Mouse (Mus musculus) heart, embryonic 15.5 days (tissue): ENCODE measurements around the gene Tmem151b. TPM values are rescaled to one million over a fixed set of nuclear protein-coding genes. Genes with fewer than 3 reads are reported as not detected.

Source experiments
- ATAC-seq: fragments of 200-750 bp; cut with Nextera tagmentation; replicated peaks from 2 replicates; pipeline ENCODE4 v1.8.0; 2017; ENCODE audit warnings: low read depth, moderate TSS enrichment; ENCODE audit not compliant: insufficient number of reproducible peaks, insufficient read depth, low FRiP score
- H3K27ac ChIP-seq: fragments of 300-500 bp; sonication (generic); 2 replicates; pipeline ENCODE4 v1.5.1; 2015; ENCODE audit warnings: mild to moderate bottlenecking, inconsistent platforms
- H3K27me3 ChIP-seq: fragments of 300-500 bp; sonication (generic); 2 replicates; pipeline ENCODE4 v1.6.1; 2015; ENCODE audit warnings: inconsistent platforms
- H3K36me3 ChIP-seq: fragments of 300-500 bp; sonication (generic); 2 replicates; pipeline ENCODE4 v1.6.1; 2015; ENCODE audit warnings: mild to moderate bottlenecking, inconsistent platforms
- H3K4me1 ChIP-seq: fragments of 300-500 bp; sonication (generic); replicated peaks from 2 replicates; pipeline ENCODE4 v1.6.1; 2015; ENCODE audit warnings: inconsistent platforms
- H3K4me2 ChIP-seq: fragments of 300-500 bp; sonication (generic); 2 replicates; pipeline ENCODE4 v1.6.1; 2015; ENCODE audit warnings: inconsistent platforms, mild to moderate bottlenecking, moderate library complexity
- H3K4me3 ChIP-seq: fragments of 300-500 bp; sonication (generic); 2 replicates; pipeline ENCODE4 v1.5.1; 2015; ENCODE audit warnings: mild to moderate bottlenecking, inconsistent platforms
- H3K9ac ChIP-seq: fragments of 300-500 bp; sonication (generic); 2 replicates; pipeline ENCODE4 v1.6.1; 2015; ENCODE audit warnings: mild to moderate bottlenecking, inconsistent platforms
- H3K9me3 ChIP-seq: fragments of 300-500 bp; sonication (generic); replicated peaks from 2 replicates; pipeline ENCODE4 v1.6.1; 2016; ENCODE audit warnings: inconsistent platforms
- WGBS: fragments of 180-500 bp; shearing (Covaris S2); methylation state at CpG from one replicate; pipeline ENCODE4 v1.1.7; 2015; ENCODE audit warnings: mixed read lengths; 5-methylcytosine and 5-hydroxymethylcytosine counted together
- polyA plus RNA-seq: library from polyadenylated mRNA; unstranded; fragments of >200 nt; fragmentation: Nextera tagmentation; extraction: Ambion mirVana; gene quantifications from 2 replicates; pipeline ENCODE4 v1.2.1, GENCODE M21; 2015

Gene Tmem151b
- polyA plus RNA-seq, 1 experiment from 2014 or later, result 0.96 TPM

DNA sequence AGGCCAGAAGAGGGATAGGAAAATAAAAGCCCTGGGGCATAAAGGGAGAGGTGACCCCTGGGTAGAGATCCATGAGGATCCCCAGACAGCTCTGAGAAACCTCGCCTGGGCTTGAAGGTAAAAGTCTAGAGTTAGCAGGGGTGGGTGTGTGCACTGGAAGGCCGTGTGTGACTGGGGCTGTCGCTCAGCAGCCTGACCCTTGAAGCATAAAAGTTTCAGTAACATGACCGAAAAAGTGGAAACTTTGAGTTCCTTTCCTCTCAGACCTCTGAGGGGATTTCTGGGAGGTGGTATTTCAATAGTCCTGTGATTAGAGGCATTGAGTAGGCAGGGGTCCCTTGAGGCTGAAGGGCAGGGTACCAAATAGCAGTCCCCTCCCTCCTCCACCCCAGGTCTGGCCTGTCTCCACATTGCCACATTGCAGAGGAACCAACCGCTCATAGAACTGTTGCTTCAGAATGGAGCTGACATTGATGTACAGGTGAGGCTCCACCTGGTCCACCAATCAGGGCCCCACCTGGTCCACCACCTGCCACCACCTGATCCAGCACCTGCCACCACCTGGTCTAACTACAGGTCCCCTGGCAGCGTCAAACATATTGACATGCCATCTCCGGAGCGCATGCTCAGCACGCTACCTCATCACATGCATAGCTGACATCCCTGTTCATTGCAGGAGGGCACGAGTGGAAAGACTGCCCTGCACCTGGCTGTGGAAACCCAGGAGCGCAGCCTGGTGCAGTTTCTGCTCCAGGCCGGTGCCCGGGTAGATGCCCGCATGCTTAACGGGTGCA is 10.5 kb upstream of the Tmem151b start:
- no peak overlapping the region for H3K4me2 ChIP-seq

DNA sequence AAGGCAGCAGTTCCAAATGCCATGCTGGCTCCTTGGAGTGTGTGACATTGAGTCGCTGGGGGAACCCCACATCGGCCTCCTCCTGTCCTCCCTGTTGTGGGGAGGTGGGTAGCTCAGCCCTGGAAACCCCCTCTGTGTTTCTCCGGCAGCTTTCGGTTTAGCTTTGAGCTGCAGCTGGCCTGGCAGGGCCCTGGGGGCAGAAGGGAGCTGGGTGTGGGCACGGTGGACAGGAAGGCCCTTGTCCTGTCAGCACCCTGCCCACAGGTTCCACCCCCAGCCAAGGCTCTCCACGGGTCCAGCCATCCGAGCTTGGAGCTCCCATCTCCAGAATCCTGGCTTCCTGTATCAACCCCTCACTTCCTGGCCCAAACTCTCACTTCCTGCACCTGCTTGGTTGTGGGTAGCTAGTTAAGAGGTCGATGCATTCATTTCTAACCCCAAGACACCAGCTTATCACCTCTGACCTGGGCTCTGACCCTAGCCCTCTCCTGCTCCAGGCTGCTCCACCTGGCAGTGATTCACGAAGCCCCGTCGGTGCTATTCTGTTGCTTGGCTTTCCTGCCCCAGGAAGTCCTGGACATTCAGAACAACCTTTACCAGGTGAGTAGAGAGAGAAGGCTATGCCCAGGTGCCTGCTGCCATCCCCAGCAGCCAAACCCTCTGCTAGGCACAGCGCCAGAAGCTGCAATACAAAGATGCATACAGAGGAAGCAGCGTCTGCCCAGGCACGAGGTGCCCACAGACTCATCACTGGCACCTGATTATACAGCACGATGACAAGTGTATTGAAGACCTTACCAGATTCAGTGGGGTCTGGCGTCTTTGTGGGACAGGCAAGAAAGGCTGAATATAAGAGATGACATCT is 8.8 kb upstream of the Tmem151b start:
- H3K4me3 ChIP-seq, result peak overlapping the region; percentile 51; the same call in 1 of the 2 replicates
- peak overlapping the region; percentile 77 for H3K4me2 ChIP-seq
- H3K27ac ChIP-seq, result no peak overlapping the region
- no peaks in the 10 kb centered on the region for H3K9me3 ChIP-seq
- peaks cover 25% of the 10 kb centered on the region for H3K4me1 ChIP-seq
- no peak for ATAC-seq
- no peaks in the 10 kb centered on the region for H3K36me3 ChIP-seq
- 60% methylated on average over 16 of the region's 16 CpGs for WGBS
- peaks cover 25% of the 10 kb centered on the region for H3K27me3 ChIP-seq
- no peak overlapping the region; the same call in 1 of the 2 replicates for H3K9ac ChIP-seq

More for the DNA sequence above, 10.5 kb upstream of the Tmem151b start:
- Histone ChIP-seq H3K27ac (no peak overlapping the region), H3K36me3 (no peaks in the 10 kb centered on the region), H3K9me3 (no peaks in the 10 kb centered on the region), H3K4me3 (no peak overlapping the region), H3K4me1 (peaks cover 32% of the 10 kb centered on the region), H3K27me3 (peaks cover 13% of the 10 kb centered on the region), H3K9ac (no peak overlapping the region)
- no peak for ATAC-seq
- 82% methylated on average over 15 of the region's 15 CpGs for WGBS

DNA sequence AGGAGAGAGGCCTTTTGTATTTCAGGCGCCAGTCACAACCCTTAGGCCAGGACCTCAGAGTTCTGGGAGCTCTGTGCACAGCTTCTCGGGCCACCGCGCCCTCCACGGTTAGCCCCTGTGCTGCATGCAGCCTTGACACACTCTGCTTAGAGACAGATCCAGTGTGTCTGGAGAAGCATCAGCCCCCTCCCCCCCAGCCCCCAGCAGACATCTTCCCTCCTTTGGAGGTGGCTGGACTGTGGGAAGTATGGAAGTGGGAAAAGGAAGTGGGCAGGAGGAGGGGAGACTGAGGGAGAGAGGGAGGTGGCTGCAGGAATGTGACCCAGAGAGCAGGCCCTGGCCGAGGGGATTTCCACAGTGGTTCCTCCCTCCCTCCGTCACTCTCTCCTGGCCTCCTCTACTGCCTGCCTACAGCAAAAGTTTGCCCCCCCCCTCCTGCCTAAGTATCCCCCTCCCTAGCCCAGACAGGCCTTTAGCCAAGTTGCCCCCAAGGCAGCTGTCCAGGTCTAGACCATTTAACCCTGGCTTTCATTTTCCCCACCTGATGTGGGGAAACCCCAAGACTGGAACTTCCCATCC is 7.9 kb upstream of the Tmem151b start:
- peaks cover 23% of the 10 kb centered on the region for H3K4me1 ChIP-seq
- H3K4me3 ChIP-seq, result peak overlapping the region; percentile 51
- ATAC-seq, result no peak
- H3K4me2 ChIP-seq, result peak overlapping the region; percentile 77
- peaks cover 25% of the 10 kb centered on the region for H3K27me3 ChIP-seq
- H3K27ac ChIP-seq, result no peak overlapping the region
- WGBS, result 54% methylated on average over 7 of the region's 7 CpGs
- no peaks in the 10 kb centered on the region for H3K36me3 ChIP-seq
- H3K9ac ChIP-seq, result no peak overlapping the region
- no peaks in the 10 kb centered on the region for H3K9me3 ChIP-seq

DNA sequence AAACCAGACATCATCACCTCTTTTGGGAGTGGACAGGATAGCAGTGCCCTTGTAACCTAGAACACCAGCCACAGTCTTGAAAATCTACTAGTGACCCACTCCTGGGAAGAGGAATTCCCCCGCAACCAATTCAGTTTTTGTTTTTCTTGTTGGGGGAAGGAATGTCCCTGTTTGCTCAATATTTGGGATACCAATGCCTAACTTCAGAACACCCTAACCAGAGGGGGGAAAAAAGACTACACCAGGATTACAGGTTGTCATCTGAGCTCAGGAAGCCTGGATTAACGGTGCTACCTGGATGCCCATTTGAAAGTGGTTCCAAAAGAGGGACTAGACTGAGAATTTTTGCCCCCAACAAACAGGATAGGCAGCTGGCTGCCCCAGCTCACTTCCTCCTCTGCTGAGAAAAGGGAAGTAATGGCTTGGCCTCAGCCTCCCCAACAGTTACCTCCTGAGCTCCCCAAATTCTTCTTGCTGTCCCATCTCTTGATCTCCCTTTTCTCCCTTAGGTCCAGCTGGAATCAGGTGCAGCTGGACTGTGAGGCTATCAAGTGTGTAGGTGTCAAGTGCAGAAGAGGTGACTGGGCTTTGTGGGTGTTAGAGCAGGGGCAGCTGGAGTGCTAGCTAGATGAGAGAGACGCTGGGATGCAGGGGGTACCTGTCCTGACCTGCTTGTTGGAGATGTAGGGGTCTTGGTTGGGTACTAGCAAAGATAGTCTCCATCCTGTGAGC is 7.2 kb upstream of the Tmem151b start:
- Histone ChIP-seq H3K4me1 (peaks cover 26% of the 10 kb centered on the region), H3K9me3 (no peaks in the 10 kb centered on the region), H3K4me3 (peak overlapping the region; percentile 51), H3K9ac (peak overlapping the region; percentile 62; the same call in 1 of the 2 replicates), H3K4me2 (peak overlapping the region; percentile 77), H3K27ac (no peak overlapping the region), H3K27me3 (peaks cover 28% of the 10 kb centered on the region), H3K36me3 (no peaks in the 10 kb centered on the region)
- 57% methylated on average over 3 of the region's 3 CpGs for WGBS
- no peak for ATAC-seq

DNA sequence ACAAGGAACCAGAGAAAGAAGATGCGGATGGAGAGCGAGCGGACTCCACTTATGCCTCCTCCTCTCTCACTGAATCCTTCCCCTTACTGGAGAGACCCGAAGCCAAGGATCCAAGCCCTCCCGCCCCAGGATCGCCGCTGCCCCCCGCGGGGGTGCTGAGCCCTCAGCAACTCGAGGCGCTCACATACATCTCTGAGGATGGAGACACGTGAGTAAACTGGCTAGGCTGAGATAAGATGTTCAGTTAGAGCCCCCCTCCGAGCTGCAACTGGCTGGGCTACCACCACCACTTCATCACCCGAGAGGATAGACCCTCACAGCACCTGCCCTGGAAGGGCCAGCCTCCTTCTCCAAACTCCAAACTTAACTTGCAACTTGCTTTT is 6.6 kb upstream of the Tmem151b start:
- H3K27me3 ChIP-seq, result peaks cover 33% of the 10 kb centered on the region
- ATAC-seq, result no peak
- H3K36me3 ChIP-seq, result no peaks in the 10 kb centered on the region
- WGBS, result 1% methylated on average over 14 of the region's 14 CpGs
- peak overlapping the region; percentile 77 for H3K4me2 ChIP-seq
- no peaks in the 10 kb centered on the region for H3K9me3 ChIP-seq
- peaks cover 26% of the 10 kb centered on the region for H3K4me1 ChIP-seq
- peak overlapping the region; percentile 62 for H3K9ac ChIP-seq
- H3K27ac ChIP-seq, result no peak overlapping the region
- peak overlapping the region; percentile 51 for H3K4me3 ChIP-seq

DNA sequence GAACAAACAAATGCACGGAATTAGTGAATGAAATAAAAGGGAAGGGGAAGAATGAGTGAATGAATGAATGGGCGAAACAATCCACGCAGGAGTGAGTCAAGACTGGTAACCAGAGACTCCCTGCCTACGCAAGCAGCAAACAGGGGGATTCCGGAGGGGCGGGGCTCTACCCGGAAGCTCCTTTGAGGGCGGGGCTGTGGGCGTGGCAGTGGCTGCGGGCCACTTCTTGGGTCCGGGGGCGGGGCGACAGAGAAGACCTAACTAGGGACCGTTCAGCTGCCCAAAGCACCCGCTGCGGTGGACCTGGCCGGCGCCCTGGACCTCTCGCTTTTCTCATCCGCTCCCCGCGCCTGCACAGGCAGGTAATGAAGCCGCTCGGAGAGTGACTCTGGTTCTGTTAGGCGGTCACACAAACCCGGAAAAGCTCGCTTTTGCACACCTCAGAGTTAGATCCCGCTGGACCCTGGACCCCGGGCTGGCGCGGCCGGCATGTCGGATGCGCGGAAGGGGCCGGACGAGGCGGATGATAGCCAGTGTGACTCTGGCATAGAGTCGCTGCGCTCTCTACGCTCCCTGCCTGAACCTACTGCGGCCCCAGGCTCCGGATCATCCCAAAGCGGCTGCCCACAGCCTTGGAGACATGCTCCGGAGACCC is 6.1 kb upstream of the Tmem151b start, which contains the start of gene Nfkbie:
Gene Nfkbie (plus strand): TSS at position 252 of the 655 bp plus-strand sequence.
- 0% methylated on average over 45 of the region's 45 CpGs for WGBS
- H3K4me2 ChIP-seq, result peak within 1 kb of the TSS; percentile 77
- H3K27ac ChIP-seq, result no peak within 1 kb of the TSS
- peaks cover 37% of the 10 kb centered on the region for H3K27me3 ChIP-seq
- H3K4me1 ChIP-seq, result peaks cover 26% of the 10 kb centered on the region
- peak; percentile 84 for ATAC-seq
- H3K9me3 ChIP-seq, result no peaks in the 10 kb centered on the region
- H3K4me3 ChIP-seq, result peak within 1 kb of the TSS; percentile 51
- H3K36me3 ChIP-seq, result no peaks in the 10 kb centered on the region
- H3K9ac ChIP-seq, result peak within 1 kb of the TSS; percentile 62

DNA sequence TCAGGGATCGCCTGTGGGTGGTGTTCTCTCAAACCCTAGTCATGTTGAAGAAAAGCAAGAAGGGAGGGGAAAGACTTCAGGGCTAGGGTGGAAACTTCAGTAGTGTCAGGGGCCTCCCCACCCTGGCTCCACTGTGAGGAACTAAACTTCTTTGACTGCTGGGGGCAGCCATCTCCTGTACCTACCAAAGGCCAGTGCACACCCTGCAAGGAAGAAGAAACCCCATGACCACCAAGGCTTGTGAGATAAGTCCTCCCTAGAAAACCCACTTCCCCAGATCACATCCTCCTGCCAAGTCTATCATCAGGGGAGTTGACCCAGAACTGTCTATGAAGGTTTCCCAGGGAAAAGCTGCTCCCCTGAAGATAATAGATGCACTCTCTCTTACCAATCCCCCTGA is 4.9 kb upstream of the Tmem151b start:
- H3K9ac ChIP-seq, result no peak overlapping the region
- WGBS, result 39% methylated on average over 1 of the region's 1 CpGs
- no peak overlapping the region for H3K27ac ChIP-seq
- H3K4me2 ChIP-seq, result no peak overlapping the region
- H3K4me3 ChIP-seq, result no peak overlapping the region
- no peak for ATAC-seq
- peaks cover 35% of the 10 kb centered on the region for H3K4me1 ChIP-seq
- no peaks in the 10 kb centered on the region for H3K36me3 ChIP-seq
- no peaks in the 10 kb centered on the region for H3K9me3 ChIP-seq
- peaks cover 46% of the 10 kb centered on the region for H3K27me3 ChIP-seq

DNA sequence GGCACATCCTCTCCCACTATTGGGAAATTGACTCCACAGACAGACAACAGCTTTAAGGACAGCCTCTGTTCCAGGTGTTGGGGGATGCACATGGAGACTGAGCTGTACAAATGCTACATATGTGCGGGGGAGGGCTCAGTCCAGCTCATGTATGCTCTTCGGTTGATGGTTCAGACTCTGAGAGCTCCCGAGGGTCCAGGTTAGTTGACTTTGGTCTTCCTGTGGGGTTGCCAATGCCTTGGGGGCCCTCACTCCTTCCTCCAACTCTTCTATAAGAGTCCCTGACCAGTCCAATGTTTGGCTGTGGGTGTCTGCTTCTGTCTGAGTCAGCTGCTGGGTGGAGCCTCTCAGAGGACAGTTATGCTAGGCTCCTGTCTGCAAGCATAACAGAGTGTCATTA is 3.6 kb upstream of the Tmem151b start:
- H3K9ac ChIP-seq, result no peak overlapping the region
- H3K4me3 ChIP-seq, result no peak overlapping the region
- no peaks in the 10 kb centered on the region for H3K36me3 ChIP-seq
- H3K4me1 ChIP-seq, result peaks cover 38% of the 10 kb centered on the region
- ATAC-seq, result no peak
- H3K4me2 ChIP-seq, result no peak overlapping the region
- H3K27me3 ChIP-seq, result peaks cover 55% of the 10 kb centered on the region
- 78% methylated on average over 3 of the region's 3 CpGs for WGBS
- no peaks in the 10 kb centered on the region for H3K9me3 ChIP-seq
- H3K27ac ChIP-seq, result no peak overlapping the region

DNA sequence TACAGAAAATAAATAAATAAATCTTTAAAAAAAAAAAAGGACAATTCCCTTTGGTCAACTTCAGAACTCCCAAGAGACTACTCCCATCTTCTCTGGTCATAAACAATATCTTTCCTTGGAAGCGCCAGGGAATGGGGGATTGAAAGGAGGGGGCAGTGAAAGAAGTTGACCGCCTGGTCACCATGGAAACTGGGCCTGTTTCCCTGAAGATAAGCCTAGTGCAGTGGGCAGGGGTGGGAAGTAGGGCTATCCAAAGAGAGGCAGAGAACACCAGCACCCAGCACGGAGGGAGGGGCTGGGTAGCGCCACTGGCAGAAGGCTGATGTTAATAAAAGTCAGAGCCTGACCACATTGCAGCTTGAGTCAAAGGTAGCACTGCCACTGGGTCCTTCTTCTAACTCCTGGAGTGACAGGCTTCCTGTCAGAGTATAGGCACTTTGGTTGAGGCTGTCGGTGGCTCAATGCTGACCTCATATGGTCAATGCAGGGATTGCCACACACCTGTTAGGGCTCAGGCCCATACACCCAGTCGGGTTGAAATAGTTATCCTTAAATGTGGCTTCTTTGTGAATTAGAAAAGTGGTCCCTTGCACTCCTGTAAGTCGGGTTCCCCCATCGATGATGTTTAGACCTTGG is 2.5 kb upstream of the Tmem151b start:
- WGBS, result 6% methylated on average over 8 of the region's 8 CpGs

DNA sequence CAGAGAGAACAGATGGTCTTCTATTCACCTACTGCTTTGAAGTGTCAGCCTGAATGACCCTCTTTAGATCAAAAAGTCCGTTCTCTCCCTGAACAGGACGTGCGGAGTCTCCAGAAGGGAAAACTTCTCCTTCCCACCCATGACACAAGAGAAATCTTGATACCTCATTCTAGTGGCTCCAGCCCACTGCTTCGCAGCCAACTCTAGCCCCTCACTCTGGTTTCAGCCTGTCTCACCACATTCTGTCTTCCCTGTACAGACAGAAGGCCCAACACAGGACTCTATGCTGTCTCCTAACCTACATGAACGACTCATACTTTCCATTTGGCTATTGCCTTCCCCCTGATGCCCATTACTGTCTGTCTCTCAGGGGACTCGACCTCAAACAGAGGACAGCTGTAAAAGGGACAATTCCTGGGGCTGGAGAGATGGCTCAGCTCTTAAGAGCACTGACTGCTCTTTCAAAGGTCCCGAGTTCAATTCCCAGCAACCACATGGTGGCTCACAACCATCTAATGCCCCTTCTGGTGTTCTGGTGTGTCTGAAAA is 1.8 kb upstream of the Tmem151b start:
- Histone ChIP-seq H3K4me2 (no peak overlapping the region), H3K4me1 (peaks cover 25% of the 10 kb centered on the region), H3K9me3 (no peaks in the 10 kb centered on the region), H3K27me3 (peaks cover 62% of the 10 kb centered on the region), H3K4me3 (no peak overlapping the region), H3K9ac (no peak overlapping the region), H3K27ac (no peak overlapping the region), H3K36me3 (no peaks in the 10 kb centered on the region)
- ATAC-seq, result no peak
- WGBS, result 58% methylated on average over 7 of the region's 7 CpGs

More for the DNA sequence above, 2.5 kb upstream of the Tmem151b start:
- Histone ChIP-seq H3K4me1 (peaks cover 28% of the 10 kb centered on the region), H3K9me3 (no peaks in the 10 kb centered on the region), H3K9ac (no peak overlapping the region), H3K36me3 (no peaks in the 10 kb centered on the region), H3K27me3 (peaks cover 62% of the 10 kb centered on the region), H3K4me2 (no peak overlapping the region), H3K4me3 (no peak overlapping the region), H3K27ac (no peak overlapping the region)
- no peak for ATAC-seq
